ENCODE assay signal across 17 mouse cellular contexts in genomic region chr2:66762905-66763304, GRCm38 (mm10). TPM values are rescaled to one million over a fixed set of nuclear protein-coding genes. Genes with fewer than 3 reads are reported as not detected.
DNase-seq lines count a peak whose midpoint lies in the region; TF ChIP-seq lines count a peak whose summit lies in the region.
"Had no signal": no experiment of that assay in that cellular context is flagged by ENCODE, and none has a peak within 500 bp of the region (broad histone marks: within the 10 kb centered on the region; RNA-seq: fewer than 3 reads in every experiment).

No protein-coding gene starts in this region.

- intact Hi-C loops in heart, adult 2 months (cut with DNase I), result loop anchor here (2.0 kb wide), 1 partner anchor 36 kb away; no protein-coding TSS in a partner anchor
- intact Hi-C loops in left cerebral cortex, adult 2 months (cut with DNase I), result no loop called here
- intact Hi-C loops in left cerebral cortex, postnatal 25 days (cut with DNase I), result no loop called here

- H3K4me3 ChIP-seq in heart, adult 2 months, result no peak overlapping the region
- no peak overlapping the region for H3K4me3 ChIP-seq in left cerebral cortex, adult 2 months
- H3K4me3 ChIP-seq in E14TG2a.4 (replicated peaks; ENCODE audit: low read length), result no peak overlapping the region
- H3K4me3 ChIP-seq: embryonic facial prominence, embryonic 13.5 days; heart, embryonic 13.5 days; hindbrain, embryonic 13.5 days; midbrain, embryonic 13.5 days had no signal

- no peak overlapping the region for H3K9ac ChIP-seq in heart, adult 2 months (ENCODE audit: low read depth, low read length)
- H3K9ac ChIP-seq: embryonic facial prominence, embryonic 13.5 days; heart, embryonic 13.5 days; hindbrain, embryonic 13.5 days; midbrain, embryonic 13.5 days had no signal

- TF ChIP-seq POLR2A in heart, adult 2 months (IDR thresholded peaks at IDR 0.05; ENCODE audit: insufficient read depth, low read depth, low read length), result no peak

- no peaks in the 10 kb centered on the region for H3K79me2 ChIP-seq in heart, adult 2 months (replicated peaks; ENCODE audit: control insufficient read depth, insufficient read depth, low read length)

- H3K27me3 ChIP-seq in heart, adult 2 months (ENCODE audit: control insufficient read depth, insufficient read depth, low read length), result no peaks in the 10 kb centered on the region
- no peaks in the 10 kb centered on the region for H3K27me3 ChIP-seq in E14TG2a.4 (ENCODE audit: insufficient read depth, low read length)
- H3K27me3 ChIP-seq: embryonic facial prominence, embryonic 13.5 days; heart, embryonic 13.5 days; hindbrain, embryonic 13.5 days; midbrain, embryonic 13.5 days had no signal

- H3K9me3 ChIP-seq in E14TG2a.4 (ENCODE audit: low read length), result no peaks in the 10 kb centered on the region
- H3K9me3 ChIP-seq: embryonic facial prominence, embryonic 13.5 days; heart, embryonic 13.5 days; hindbrain, embryonic 13.5 days; midbrain, embryonic 13.5 days had no signal

- no peak for DNase-seq in heart, adult 2 months
- no peak for DNase-seq in heart, adult 11 months
- no peak for DNase-seq in left cerebral cortex, adult 2 months (ENCODE audit: extremely low spot score in 1 of 2, low spot score in 2 of 2)
- no peak for DNase-seq in left cerebral cortex, postnatal 25 days (ENCODE audit: low spot score in 2 of 2)
- peak; percentile 36 for DNase-seq in ZHBTc4 (ENCODE audit: low read depth, low spot score)
- no peak for DNase-seq in right cerebral cortex, adult 18-20 months
- no peak for DNase-seq in right cerebral cortex, postnatal 25 days
- DNase-seq: cerebellum, adult 9-10 months; gastrocnemius, postnatal 10 days; spleen, adult 18-20 months had no signal

- H3K36me3 ChIP-seq in heart, adult 2 months (ENCODE audit: control insufficient read depth, insufficient read depth, low read length), result no peaks in the 10 kb centered on the region
- H3K36me3 ChIP-seq in E14TG2a.4 (ENCODE audit: insufficient read depth, low read length), result no peaks in the 10 kb centered on the region
- H3K36me3 ChIP-seq: embryonic facial prominence, embryonic 13.5 days; heart, embryonic 13.5 days; hindbrain, embryonic 13.5 days; midbrain, embryonic 13.5 days had no signal

- peak; percentile 75 for TF ChIP-seq CTCF in heart, adult 2 months (IDR thresholded peaks at IDR 0.05)
- TF ChIP-seq CTCF in left cerebral cortex, adult 2 months (IDR thresholded peaks at IDR 0.05), result peak; percentile 38
- peak; percentile 86 for TF ChIP-seq CTCF in E14TG2a.4 (conservative IDR thresholded peaks at IDR 0.05; ENCODE audit: low read length)

- H3K27ac ChIP-seq in heart, adult 2 months, result no peak overlapping the region
- H3K27ac ChIP-seq in left cerebral cortex, adult 2 months, result no peak overlapping the region
- H3K27ac ChIP-seq: embryonic facial prominence, embryonic 13.5 days; heart, embryonic 13.5 days; hindbrain, embryonic 13.5 days; midbrain, embryonic 13.5 days had no signal

- H3K4me1 ChIP-seq in heart, adult 2 months (ENCODE audit: control insufficient read depth, insufficient read depth, low read length), result no peaks in the 10 kb centered on the region
- H3K4me1 ChIP-seq in E14TG2a.4 (replicated peaks; ENCODE audit: low read depth, low read length), result no peaks in the 10 kb centered on the region
- H3K4me1 ChIP-seq: embryonic facial prominence, embryonic 13.5 days; heart, embryonic 13.5 days; hindbrain, embryonic 13.5 days; midbrain, embryonic 13.5 days had no signal

- no peak for TF ChIP-seq EP300 in heart, adult 2 months (IDR thresholded peaks at IDR 0.05; ENCODE audit: insufficient read depth, low read depth, low read length)

RNA-seq across cellular contexts. Expression of gene Scn7a, which starts 21.8 kb away (rescaled TPM):
- 10 to 100 TPM in 1 of 2 experiments, 1 to 10 TPM in 1; 9.9 to 11.6 TPM for total RNA-seq in heart, adult 2 months (2021)
- polyA plus RNA-seq in heart, adult 2 months (2012; rRNA removed), result 4.3 and 8.3 TPM in 2 replicates
- total RNA-seq in left cerebral cortex, adult 2 months (2021), result 1 to 10 TPM; 2.6 to 3.2 TPM
- 1 to 10 TPM; 2.4 TPM for total RNA-seq in left cerebral cortex, postnatal 25 days (2021)
- polyA plus RNA-seq: forebrain, embryonic 11.5 days; liver, embryonic 16.5 days had no signal
